Mouse (Mus musculus): ENCODE data around the gene C2cd5. TPM values are rescaled to one million over a fixed set of nuclear protein-coding genes. Genes with fewer than 3 reads are reported as not detected.

The C2cd5 gene
- 56.8 TPM for polyA plus RNA-seq (2015; fragmentation: Illumina TruSeq; extraction: RNeasy Lipid Tissue Mini Kit (QIAGEN cat#74804); ENCODE audit: insufficient read depth, low replicate concordance)

GRCm38 (mm10) chr6:143099681-143100382, at the start of gene C2cd5:
Gene C2cd5 (minus strand): TSS chr6:143100141.

GRCm38 (mm10) chr6:142964076-142964530, 135.8 kb downstream of the C2cd5 start, which contains the start of gene St8sia1:
Gene St8sia1 (minus strand): TSS chr6:142964452.

Other genes starting within 250 kb of the C2cd5 start
- 9.8 TPM for gene St8sia1, start 135.7 kb downstream of the C2cd5 start, polyA plus RNA-seq (2015; fragmentation: Illumina TruSeq; extraction: RNeasy Lipid Tissue Mini Kit (QIAGEN cat#74804); ENCODE audit: insufficient read depth, low replicate concordance)
- 198 TPM for gene Etnk1, start 67.1 kb upstream of the C2cd5 start, polyA plus RNA-seq (2015; fragmentation: Illumina TruSeq; extraction: RNeasy Lipid Tissue Mini Kit (QIAGEN cat#74804); ENCODE audit: insufficient read depth, low replicate concordance)